Mouse (Mus musculus) intestine, embryonic 15.5 days (tissue): ENCODE results near the gene Slc35f3. TPM values are rescaled to one million over a fixed set of nuclear protein-coding genes. Genes with fewer than 3 reads are reported as not detected.

ENCODE experiments used
- ATAC-seq: fragments of 200-750 bp; cut with Nextera tagmentation; 2 replicates; pipeline ENCODE4 v1.8.0; 2017; ENCODE audit warnings: moderate TSS enrichment, moderate library complexity
- H3K27ac ChIP-seq: fragments of 300-500 bp; sonication (generic); 2 replicates; pipeline ENCODE4 v1.5.1; 2015; ENCODE audit warnings: mild to moderate bottlenecking, inconsistent platforms
- H3K27me3 ChIP-seq: fragments of 300-500 bp; sonication (generic); replicated peaks from 2 replicates; pipeline ENCODE4 v1.6.1; 2015; ENCODE audit warnings: inconsistent platforms
- H3K36me3 ChIP-seq: fragments of 300-500 bp; sonication (generic); 2 replicates; pipeline ENCODE4 v1.6.1; 2015; ENCODE audit warnings: inconsistent platforms
- H3K4me1 ChIP-seq: fragments of 300-500 bp; sonication (generic); replicated peaks from 2 replicates; pipeline ENCODE4 v1.6.1; 2015; ENCODE audit warnings: inconsistent platforms
- H3K4me2 ChIP-seq: fragments of 300-500 bp; sonication (generic); replicated peaks from 2 replicates; pipeline ENCODE4 v1.6.1; 2015; ENCODE audit warnings: mild to moderate bottlenecking, inconsistent platforms
- H3K4me3 ChIP-seq: fragments of 300-500 bp; sonication (generic); replicated peaks from 2 replicates; pipeline ENCODE4 v1.5.1; 2015; ENCODE audit warnings: inconsistent platforms
- H3K9ac ChIP-seq: fragments of 300-500 bp; sonication (generic); 2 replicates; pipeline ENCODE4 v1.6.1; 2015; ENCODE audit warnings: inconsistent platforms
- H3K9me3 ChIP-seq: fragments of 300-500 bp; sonication (generic); 2 replicates; pipeline ENCODE4 v1.6.1; 2016; ENCODE audit warnings: inconsistent platforms
- WGBS: fragments of 180-500 bp; shearing (Covaris S2); methylation state at CpG from one replicate; pipeline ENCODE4 v1.1.7; 2015; 5-methylcytosine and 5-hydroxymethylcytosine counted together
- polyA plus RNA-seq: library from polyadenylated mRNA; unstranded; fragments of >200 nt; fragmentation: Nextera tagmentation; extraction: Ambion mirVana; gene quantifications from 2 replicates; pipeline ENCODE4 v1.2.1, GENCODE M21; 2015

The Slc35f3 gene
- polyA plus RNA-seq, 1 experiment from 2014 or later = 0.60 TPM

DNA sequence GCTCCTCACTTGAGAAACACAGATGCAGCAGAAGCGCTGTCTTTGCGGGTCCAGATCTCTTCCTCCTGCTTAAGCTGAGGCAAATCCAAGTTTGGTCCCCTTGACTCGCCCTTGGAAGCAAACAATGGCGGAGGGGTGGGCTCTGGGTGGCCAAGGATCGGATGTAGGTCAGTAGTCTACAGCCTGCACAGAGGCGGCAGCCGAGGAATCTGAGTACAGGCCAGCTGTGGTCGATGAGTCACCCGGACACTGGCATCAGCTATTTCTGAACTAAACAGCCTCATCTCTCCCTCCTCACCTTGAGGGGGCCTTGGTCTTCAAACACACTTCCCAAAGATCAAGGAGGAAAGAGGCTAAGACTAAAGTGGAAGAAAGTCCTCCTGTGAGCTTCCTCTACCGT lies 6.4 kb upstream of the Slc35f3 start:
- 77% methylated on average over 10 of the region's 10 CpGs for WGBS
- H3K4me3 ChIP-seq = no peak overlapping the region

DNA sequence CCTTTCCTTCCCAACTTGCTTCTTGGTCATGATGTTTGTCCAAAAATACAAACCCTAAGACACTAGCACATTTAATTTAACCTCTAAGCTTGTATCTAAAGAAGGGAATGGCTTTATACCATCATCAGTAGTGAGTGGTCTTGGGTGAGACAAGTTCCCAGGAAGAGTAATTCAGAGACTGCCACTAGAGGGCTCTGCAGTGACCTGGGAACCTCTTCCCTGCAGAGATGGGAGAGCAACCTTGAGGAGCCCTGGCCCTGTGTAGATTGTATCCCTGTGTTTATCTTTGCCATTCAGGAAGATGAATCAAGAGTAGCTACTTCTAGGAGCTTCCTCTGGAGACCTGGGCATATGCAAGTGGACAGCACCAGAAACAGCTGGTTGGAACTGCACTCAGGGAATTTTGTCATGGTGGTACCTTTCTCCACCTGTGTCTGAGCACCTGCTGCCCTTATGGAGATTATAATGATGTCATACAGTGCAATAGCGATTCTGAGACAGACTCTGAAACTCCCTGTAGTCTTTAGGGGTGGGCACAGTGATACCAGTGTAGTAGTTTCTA lies 993 bp upstream of the Slc35f3 start:
- 26% methylated on average over 1 of the region's 1 CpGs for WGBS

More for the DNA sequence above, 6.4 kb upstream of the Slc35f3 start:
- Histone ChIP-seq H3K4me2 (no peak overlapping the region), H3K9me3 (no peaks in the 10 kb centered on the region), H3K4me1 (no peaks in the 10 kb centered on the region), H3K9ac (no peak overlapping the region), H3K27me3 (no peaks in the 10 kb centered on the region), H3K36me3 (no peaks in the 10 kb centered on the region), H3K27ac (no peak overlapping the region)
- ATAC-seq = no peak

DNA sequence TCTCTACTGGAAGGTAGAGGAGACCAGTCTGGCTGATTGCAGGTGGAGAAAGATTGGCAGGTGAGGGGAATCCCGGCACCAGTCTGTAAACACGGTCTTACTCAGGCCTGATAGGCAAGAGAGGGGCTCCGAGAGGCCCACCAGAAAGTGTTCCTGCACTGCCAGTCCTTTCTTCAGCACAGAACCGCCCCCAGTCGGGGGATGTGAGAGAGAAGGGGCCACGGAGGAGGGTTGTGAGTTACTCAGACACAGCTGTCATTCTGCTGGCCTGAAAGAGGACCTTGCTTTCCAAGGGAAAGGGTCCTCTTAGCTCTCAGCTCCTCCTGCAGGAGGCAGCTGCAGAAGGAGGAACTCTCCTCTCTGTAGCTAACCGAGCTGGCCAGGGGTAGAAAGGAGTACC lies 975 bp downstream of the Slc35f3 start:
- WGBS = 24% methylated on average over 7 of the region's 7 CpGs
- no peak for ATAC-seq

More for the DNA sequence above, 993 bp upstream of the Slc35f3 start:
- peak; percentile 51 for ATAC-seq
- peaks cover 8% of the 10 kb centered on the region; the same call in 1 of the 2 replicates for H3K4me1 ChIP-seq
- peaks cover 18% of the 10 kb centered on the region for H3K27me3 ChIP-seq
- no peak overlapping the region for H3K4me3 ChIP-seq
- no peaks in the 10 kb centered on the region for H3K36me3 ChIP-seq
- no peak overlapping the region for H3K4me2 ChIP-seq
- no peak overlapping the region for H3K27ac ChIP-seq
- H3K9me3 ChIP-seq = no peaks in the 10 kb centered on the region
- no peak overlapping the region for H3K9ac ChIP-seq

DNA sequence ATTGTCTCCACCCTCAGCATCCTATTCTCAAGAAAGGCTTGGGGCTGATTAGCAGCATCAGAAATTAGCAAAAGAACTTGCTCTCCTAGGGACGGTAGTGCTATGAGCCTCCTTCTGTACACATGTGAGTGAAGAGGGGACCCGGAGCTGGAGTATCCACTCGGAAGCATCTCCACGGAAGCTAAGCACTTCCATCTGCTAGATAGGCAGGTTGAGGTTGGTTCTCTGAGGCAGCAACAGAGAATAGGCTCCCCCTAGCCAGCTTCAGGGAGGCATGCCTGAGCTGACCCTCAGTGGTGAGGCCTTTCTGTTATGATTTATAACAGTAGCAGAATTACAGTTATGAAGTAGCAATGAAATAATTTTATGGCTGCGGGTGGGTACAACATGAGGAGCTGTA lies 2.0 kb downstream of the Slc35f3 start:
- no peak for ATAC-seq
- Histone ChIP-seq H3K4me3 (no peak overlapping the region), H3K27me3 (peaks cover 18% of the 10 kb centered on the region), H3K9me3 (no peaks in the 10 kb centered on the region), H3K36me3 (no peaks in the 10 kb centered on the region), H3K27ac (no peak overlapping the region), H3K4me1 (peaks cover 8% of the 10 kb centered on the region; the same call in 1 of the 2 replicates), H3K9ac (no peak overlapping the region), H3K4me2 (no peak overlapping the region)
- WGBS = 86% methylated on average over 5 of the region's 5 CpGs

More for the DNA sequence above, 975 bp downstream of the Slc35f3 start:
- Histone ChIP-seq H3K4me2 (peak overlapping the region; percentile 96; the same call in 1 of the 2 replicates), H3K9ac (no peak overlapping the region), H3K27me3 (peaks cover 18% of the 10 kb centered on the region), H3K27ac (no peak overlapping the region), H3K36me3 (no peaks in the 10 kb centered on the region), H3K9me3 (no peaks in the 10 kb centered on the region), H3K4me1 (peaks cover 8% of the 10 kb centered on the region; the same call in 1 of the 2 replicates), H3K4me3 (no peak overlapping the region)

DNA sequence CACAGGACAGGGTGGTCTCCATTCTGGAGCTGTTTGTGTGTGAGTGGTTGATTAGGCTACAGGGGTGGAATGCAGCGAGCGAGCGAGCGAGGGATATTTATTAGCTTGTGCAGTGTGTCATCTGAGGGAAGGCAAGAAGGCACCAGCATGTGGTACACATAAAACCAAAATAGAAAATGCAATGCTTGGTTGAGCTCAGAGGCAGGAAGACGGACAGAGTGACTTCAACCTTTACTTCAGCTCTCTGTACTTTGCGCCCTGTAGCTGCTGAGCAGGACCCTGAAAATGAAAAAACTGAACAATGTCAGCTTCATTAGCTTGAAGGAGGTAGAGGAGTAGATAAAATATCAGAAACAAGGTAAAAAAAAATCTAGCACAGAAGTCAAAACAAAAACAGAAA lies 3.2 kb downstream of the Slc35f3 start:
- Histone ChIP-seq H3K36me3 (no peaks in the 10 kb centered on the region), H3K9ac (no peak overlapping the region), H3K4me1 (peaks cover 8% of the 10 kb centered on the region; the same call in 1 of the 2 replicates), H3K4me3 (no peak overlapping the region), H3K9me3 (no peaks in the 10 kb centered on the region), H3K27ac (no peak overlapping the region), H3K4me2 (no peak overlapping the region), H3K27me3 (peaks cover 18% of the 10 kb centered on the region)
- no peak for ATAC-seq
- 81% methylated on average over 6 of the region's 6 CpGs for WGBS

DNA sequence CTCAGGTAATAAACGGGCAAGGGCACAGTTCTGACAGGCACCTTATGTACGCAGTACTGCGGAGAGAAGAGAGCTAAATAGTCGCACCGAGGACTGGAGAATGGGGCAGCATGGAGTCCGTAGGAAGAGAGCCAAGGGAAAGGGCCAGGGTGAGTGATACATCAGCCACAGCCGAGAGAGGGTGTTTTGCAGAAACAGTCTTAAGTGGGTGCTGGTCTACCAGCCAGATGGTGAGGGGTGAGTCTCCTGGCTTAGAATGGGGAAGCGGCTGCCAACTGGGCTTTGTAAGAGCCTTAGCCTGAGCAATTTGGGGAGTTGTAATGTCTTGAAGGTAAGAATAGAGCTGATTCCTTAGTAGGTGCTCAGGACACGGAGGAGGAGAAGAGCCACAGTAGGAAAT lies 8.8 kb downstream of the Slc35f3 start:
- H3K4me2 ChIP-seq = no peak overlapping the region
- no peak overlapping the region for H3K9ac ChIP-seq
- no peak overlapping the region for H3K4me3 ChIP-seq
- H3K27ac ChIP-seq = no peak overlapping the region
- no peaks in the 10 kb centered on the region for H3K9me3 ChIP-seq
- ATAC-seq = no peak
- H3K27me3 ChIP-seq = no peaks in the 10 kb centered on the region
- H3K4me1 ChIP-seq = no peaks in the 10 kb centered on the region
- WGBS = 80% methylated on average over 9 of the region's 9 CpGs
- no peaks in the 10 kb centered on the region for H3K36me3 ChIP-seq

- 18% methylated on average over 1 of the region's 1 CpGs for WGBS
- no peak overlapping the region for H3K4me3 ChIP-seq
- no peaks in the 10 kb centered on the region for H3K36me3 ChIP-seq
- H3K9me3 ChIP-seq = no peaks in the 10 kb centered on the region
- no peak overlapping the region for H3K27ac ChIP-seq
- H3K4me2 ChIP-seq = no peak overlapping the region
- H3K4me1 ChIP-seq = no peaks in the 10 kb centered on the region
- H3K27me3 ChIP-seq = no peaks in the 10 kb centered on the region
- no peak for ATAC-seq
- no peak overlapping the region for H3K9ac ChIP-seq
These were observed 10.7 kb downstream of the Slc35f3 start for GRCm38 (mm10) chr8:126309015-126309414.

- Histone ChIP-seq H3K27ac (no peak overlapping the region), H3K36me3 (no peaks in the 10 kb centered on the region), H3K9ac (no peak overlapping the region), H3K27me3 (no peaks in the 10 kb centered on the region), H3K4me2 (no peak overlapping the region), H3K4me3 (no peak overlapping the region), H3K9me3 (no peaks in the 10 kb centered on the region), H3K4me1 (no peaks in the 10 kb centered on the region)
- no peak for ATAC-seq
- 44% methylated on average over 2 of the region's 2 CpGs for WGBS
These were observed 26.6 kb downstream of the Slc35f3 start for GRCm38 (mm10) chr8:126324931-126325330.

DNA sequence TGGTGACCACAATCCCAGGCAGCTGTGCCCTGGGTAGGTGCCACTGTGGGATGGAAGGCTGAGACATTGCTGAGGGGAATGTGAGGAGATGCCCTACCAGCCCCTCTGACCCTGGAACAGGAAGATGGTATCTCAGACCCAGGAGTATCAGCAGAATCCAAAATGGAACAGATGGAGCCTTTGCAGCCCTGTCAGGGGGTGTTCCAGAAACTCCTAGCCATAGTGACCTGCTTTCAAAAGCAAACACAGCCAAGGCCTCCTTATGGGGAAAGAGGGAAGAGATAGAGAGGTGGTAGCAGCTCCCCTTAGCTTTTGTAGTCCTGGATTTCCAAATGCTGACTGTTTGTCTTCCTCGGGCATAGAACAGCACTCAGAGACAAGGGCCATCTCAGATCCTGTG lies 27.8 kb downstream of the Slc35f3 start:
- no peak overlapping the region for H3K4me3 ChIP-seq
- no peaks in the 10 kb centered on the region for H3K36me3 ChIP-seq
- 69% methylated on average over 1 of the region's 1 CpGs for WGBS
- no peaks in the 10 kb centered on the region for H3K9me3 ChIP-seq
- no peak overlapping the region for H3K27ac ChIP-seq
- H3K9ac ChIP-seq = no peak overlapping the region
- H3K27me3 ChIP-seq = no peaks in the 10 kb centered on the region
- ATAC-seq = no peak
- no peak overlapping the region for H3K4me2 ChIP-seq
- no peaks in the 10 kb centered on the region for H3K4me1 ChIP-seq

DNA sequence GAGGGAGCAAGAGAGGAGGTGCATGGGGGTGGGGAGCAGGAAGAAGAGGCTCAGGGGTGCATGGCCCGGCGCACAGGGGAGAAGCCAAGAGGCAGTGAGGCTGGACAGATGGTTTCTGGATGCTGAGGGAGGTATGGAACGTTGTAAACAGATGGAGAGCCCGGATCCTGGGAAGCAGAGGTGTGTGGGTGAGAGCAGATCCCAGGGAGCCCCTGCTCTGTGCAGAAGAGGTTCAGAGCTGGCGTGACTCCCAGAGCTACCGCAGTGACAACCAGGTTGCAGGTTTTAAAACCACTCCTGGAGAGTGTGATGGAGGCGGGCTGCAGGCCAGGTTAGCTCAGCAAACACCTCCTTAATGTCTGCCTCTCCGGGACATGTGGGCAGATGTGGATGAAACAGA lies 28.4 kb downstream of the Slc35f3 start:
- Histone ChIP-seq H3K36me3 (no peaks in the 10 kb centered on the region), H3K4me2 (no peak overlapping the region), H3K9me3 (no peaks in the 10 kb centered on the region), H3K4me1 (no peaks in the 10 kb centered on the region), H3K4me3 (no peak overlapping the region), H3K9ac (no peak overlapping the region), H3K27ac (no peak overlapping the region), H3K27me3 (no peaks in the 10 kb centered on the region)
- no peak; the same call in 1 of the 2 replicates for ATAC-seq
- 55% methylated on average over 8 of the region's 8 CpGs for WGBS

DNA sequence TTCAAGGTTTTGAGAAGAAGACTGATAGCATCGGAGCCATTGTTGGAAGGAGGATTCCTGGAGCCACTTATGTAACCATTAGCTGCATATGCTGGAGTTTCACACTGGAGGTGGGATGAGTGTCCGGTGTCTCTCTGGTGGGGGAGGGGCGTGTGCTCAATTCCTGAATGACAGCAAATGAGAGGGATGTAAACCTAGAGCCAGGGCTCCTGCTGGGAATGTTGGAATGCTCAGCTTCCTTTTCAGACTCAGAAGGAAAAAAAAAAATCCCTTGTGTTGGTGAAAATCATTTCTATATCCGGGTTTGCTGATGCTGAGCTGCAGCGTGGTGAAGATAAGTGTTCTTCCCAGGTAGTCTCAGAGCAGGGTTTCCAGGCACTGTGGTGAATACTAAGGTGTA lies 29.4 kb downstream of the Slc35f3 start:
- no peaks in the 10 kb centered on the region for H3K27me3 ChIP-seq

DNA sequence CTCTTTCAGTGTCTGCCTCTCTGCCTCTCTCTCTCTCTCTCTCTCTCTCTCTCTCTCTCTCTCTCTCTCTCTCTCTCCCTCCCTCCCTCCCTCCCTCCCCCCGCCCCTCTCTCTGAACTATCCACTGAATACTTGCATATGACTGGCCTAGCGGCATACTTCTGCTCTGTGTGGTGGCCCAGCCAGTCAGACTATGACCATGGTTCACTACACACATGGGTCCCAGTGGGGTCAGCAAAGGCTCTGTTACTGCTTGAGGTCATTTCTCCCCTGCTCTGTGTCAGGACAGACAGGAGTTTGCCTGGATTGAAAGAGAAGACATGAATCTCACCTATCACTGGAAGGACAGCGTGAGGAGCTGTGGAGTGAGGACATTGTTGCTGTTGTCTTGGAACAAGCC lies 40.5 kb downstream of the Slc35f3 start:
- 76% methylated on average over 2 of the region's 3 CpGs for WGBS
- no peak for ATAC-seq
- no peak overlapping the region for H3K27ac ChIP-seq
- H3K4me2 ChIP-seq = no peak overlapping the region
- H3K9ac ChIP-seq = no peak overlapping the region
- no peaks in the 10 kb centered on the region for H3K27me3 ChIP-seq
- H3K9me3 ChIP-seq = no peaks in the 10 kb centered on the region
- no peaks in the 10 kb centered on the region for H3K4me1 ChIP-seq
- H3K4me3 ChIP-seq = no peak overlapping the region
- H3K36me3 ChIP-seq = no peaks in the 10 kb centered on the region

More for the DNA sequence above, 29.4 kb downstream of the Slc35f3 start:
- no peaks in the 10 kb centered on the region for H3K36me3 ChIP-seq
- no peaks in the 10 kb centered on the region for H3K4me1 ChIP-seq
- H3K9ac ChIP-seq = no peak overlapping the region
- H3K9me3 ChIP-seq = no peaks in the 10 kb centered on the region
- H3K27ac ChIP-seq = no peak overlapping the region
- no peak overlapping the region for H3K4me3 ChIP-seq
- 60% methylated on average over 5 of the region's 5 CpGs for WGBS
- H3K4me2 ChIP-seq = no peak overlapping the region
- ATAC-seq = no peak

GRCm38 (mm10) chr8:126339357-126339756 lies 41.0 kb downstream of the Slc35f3 start:
- WGBS = 71% methylated on average over 3 of the region's 3 CpGs
- H3K4me3 ChIP-seq = no peak overlapping the region
- no peaks in the 10 kb centered on the region for H3K27me3 ChIP-seq
- H3K4me1 ChIP-seq = no peaks in the 10 kb centered on the region
- H3K4me2 ChIP-seq = no peak overlapping the region
- no peaks in the 10 kb centered on the region for H3K9me3 ChIP-seq
- no peak overlapping the region for H3K27ac ChIP-seq
- no peaks in the 10 kb centered on the region for H3K36me3 ChIP-seq
- H3K9ac ChIP-seq = no peak overlapping the region
- no peak for ATAC-seq
